Mouse (Mus musculus): ENCODE measurements around the gene Cpm.
"Not testable (repeated sequence)": the region's sequence is repeated elsewhere in the genome, so short reads cannot be mapped to it uniquely, and the experiment has no call there.

The Cpm gene

DNA sequence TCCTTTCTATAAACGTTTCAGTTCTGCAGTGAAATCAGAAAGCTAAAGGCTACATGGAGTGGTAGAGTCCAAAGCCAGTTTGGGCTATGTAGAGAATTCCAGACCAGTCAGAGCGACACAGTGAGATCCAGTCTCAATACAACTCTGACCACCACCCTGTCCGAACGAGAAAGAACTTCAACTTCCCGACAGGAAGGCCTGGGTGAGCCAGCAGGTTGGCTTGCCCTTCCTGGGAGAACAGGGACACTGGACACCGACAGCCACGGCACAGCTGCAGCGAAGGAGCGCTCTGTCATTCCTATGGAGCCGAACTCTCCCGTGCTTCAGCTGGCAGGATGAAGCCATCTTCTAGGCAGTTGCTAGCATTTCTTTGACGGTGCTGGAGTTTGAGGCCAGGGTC is 106.1 kb downstream of the Cpm start:
- not testable (repeated sequence) for DNase-seq (ENCODE audit: low read depth, low spot score)

DNA sequence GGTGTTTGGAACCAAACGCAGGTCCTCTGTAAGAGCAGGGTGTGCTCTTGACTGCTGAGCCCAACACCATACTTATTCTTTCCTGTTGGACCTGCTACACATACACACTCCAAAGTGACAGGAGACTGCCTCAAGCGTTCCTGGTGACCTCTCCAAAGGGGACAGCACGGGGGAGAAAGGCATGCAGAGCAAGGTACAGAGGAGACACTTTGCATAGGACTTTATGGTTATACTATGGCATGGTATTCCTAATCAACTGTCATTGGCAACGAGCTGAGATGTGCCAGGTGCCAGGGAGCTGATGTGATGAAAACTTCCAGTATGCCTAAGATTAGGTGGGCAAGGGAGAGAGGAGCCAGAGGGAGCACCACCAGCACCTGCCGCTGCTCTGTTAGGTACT is 107.3 kb downstream of the Cpm start:
- DNase-seq (ENCODE audit: low read depth, low spot score), result no peak

Data from mesoderm, embryonic 11.5 days (tissue).